Mouse (Mus musculus) kidney, adult 2 months (tissue): Measurements from ENCODE around the gene Zfp764. TPM values are rescaled to one million over a fixed set of nuclear protein-coding genes. Genes with fewer than 3 reads are reported as not detected.
A peak's percentile ranks its signal among the peaks of the same experiment; 100 is the strongest.
"Not testable (repeated sequence)": the region's sequence is repeated elsewhere in the genome, so short reads cannot be mapped to it uniquely, and the experiment has no call there.

Source experiments
- DNase-seq: peaks from one replicate; pipeline ENCODE4 v3.0.0; 2021
- H3K27ac ChIP-seq: fragments of 200-500 bp; 2 replicates; pipeline ENCODE4 v1.5.1; 2012; ENCODE audit warnings: low read depth, low read length, control low read depth, inconsistent platforms; ENCODE audit not compliant: insufficient read depth
- H3K27me3 ChIP-seq: fragments of 200-500 bp; replicated peaks from 2 replicates; pipeline ENCODE4 v1.6.1; 2012; ENCODE audit warnings: mild to moderate bottlenecking, moderate library complexity, low read length, inconsistent platforms; ENCODE audit not compliant: control insufficient read depth, insufficient read depth
- H3K36me3 ChIP-seq: fragments of 200-500 bp; 2 replicates; pipeline ENCODE4 v1.6.1; 2012; ENCODE audit warnings: mild to moderate bottlenecking, moderate library complexity, low read length, inconsistent platforms; ENCODE audit not compliant: control insufficient read depth, insufficient read depth
- H3K4me1 ChIP-seq: fragments of 200-500 bp; 2 replicates; pipeline ENCODE4 v1.6.1; 2011; ENCODE audit warnings: low read length; ENCODE audit not compliant: control insufficient read depth, insufficient read depth
- H3K4me3 ChIP-seq: fragments of 200-500 bp; 2 replicates; pipeline ENCODE4 v1.5.1; 2011; ENCODE audit warnings: mild to moderate bottlenecking, low read depth, low read length, control low read depth; ENCODE audit not compliant: insufficient read depth
- CTCF ChIP-seq: fragments of 200-500 bp; conservative IDR thresholded peaks from 2 replicates; pipeline ENCODE4 v1.5.1; 2011; ENCODE audit warnings: low read depth, mild to moderate bottlenecking, control low read depth, low read length, moderate library complexity, mixed read lengths; ENCODE audit not compliant: insufficient read depth, insufficient read length
- POLR2A ChIP-seq: fragments of 200-500 bp; IDR thresholded peaks from one replicate; pipeline ENCODE4 v1.6.1; 2011; ENCODE audit warnings: low read depth, low read length, control low read depth
- WGBS: fragments of 180-500 bp; shearing (Covaris S2); methylation state at CpG from one replicate; pipeline ENCODE4 v1.1.7; 2018; 5-methylcytosine and 5-hydroxymethylcytosine counted together
- polyA plus RNA-seq: library from polyadenylated mRNA; depleted of rRNA; stranded (reverse); fragments of >200 nt; gene quantifications from 2 replicates; pipeline ENCODE4 v1.2.3, GENCODE M21; 2012

Zfp764 gene
- polyA plus RNA-seq, 1 experiment = 6.2 TPM

- TF ChIP-seq CTCF (no peak), POLR2A (peak; percentile 53)
- H3K27ac ChIP-seq = peak within 1 kb of the TSS; percentile 37; the same call in 1 of the 2 replicates
- H3K4me1 ChIP-seq = no peaks in the 10 kb centered on the region
- peak; percentile 97 for DNase-seq
- peak within 1 kb of the TSS; percentile 83 for H3K4me3 ChIP-seq
- no peaks in the 10 kb centered on the region for H3K36me3 ChIP-seq
- H3K27me3 ChIP-seq = no peaks in the 10 kb centered on the region
- 13% methylated on average over 38 of the region's 38 CpGs for WGBS
Measured at GRCm38 (mm10) chr7:127386641-127387392, 19.8 kb downstream of the Zfp764 start, which contains the start of gene 9130019O22Rik. TSS of gene 9130019O22Rik (minus strand) at chr7:127387166.

GRCm38 (mm10) chr7:127385560-127385959 lies 21.1 kb downstream of the Zfp764 start:
- H3K27ac ChIP-seq, DNase-seq, H3K27me3 ChIP-seq, H3K4me3 ChIP-seq, H3K4me1 ChIP-seq, H3K36me3 ChIP-seq: not testable (repeated sequence)
- WGBS = 93% methylated on average over 4 of the region's 4 CpGs

GRCm38 (mm10) chr7:127378310-127378921 lies 28.2 kb downstream of the Zfp764 start:
- no peak for TF ChIP-seq CTCF
- TF ChIP-seq POLR2A = no peak
- no peak for DNase-seq
- H3K27ac ChIP-seq = no peak overlapping the region
- H3K4me3 ChIP-seq = no peak overlapping the region
- no peaks in the 10 kb centered on the region for H3K4me1 ChIP-seq
- no peaks in the 10 kb centered on the region for H3K36me3 ChIP-seq
- H3K27me3 ChIP-seq = no peaks in the 10 kb centered on the region
- WGBS = 80% methylated on average over 6 of the region's 6 CpGs

- H3K36me3 ChIP-seq, H3K27me3 ChIP-seq, H3K27ac ChIP-seq, H3K4me1 ChIP-seq: not testable (repeated sequence)
- DNase-seq = peak; percentile 98
- H3K4me3 ChIP-seq = peak within 1 kb of the TSS; percentile 64
- TF ChIP-seq POLR2A = peak; percentile 58
- TF ChIP-seq CTCF = peak; percentile 68
- WGBS = 1% methylated on average over 49 of the region's 49 CpGs
Measured at GRCm38 (mm10) chr7:127375271-127376245, 31.1 kb downstream of the Zfp764 start, which contains the start of gene Zfp747. TSS of gene Zfp747 (minus strand) at chr7:127376050.

- not testable (repeated sequence) for H3K27ac ChIP-seq, H3K27me3 ChIP-seq, H3K36me3 ChIP-seq, H3K4me1 ChIP-seq, H3K4me3 ChIP-seq
- peak; percentile 25 for DNase-seq
- 87% methylated on average over 3 of the region's 3 CpGs for WGBS
- peak; percentile 33; the same call in 1 of the 2 replicates for TF ChIP-seq CTCF
Measured at GRCm38 (mm10) chr7:127371870-127372269, 34.8 kb downstream of the Zfp764 start.

GRCm38 (mm10) chr7:127371213-127371612 lies 35.4 kb downstream of the Zfp764 start:
- H3K27ac ChIP-seq = no peak overlapping the region
- no peaks in the 10 kb centered on the region for H3K4me1 ChIP-seq
- no peak for DNase-seq
- no peak overlapping the region for H3K4me3 ChIP-seq
- H3K36me3 ChIP-seq = no peaks in the 10 kb centered on the region
- WGBS = 87% methylated on average over 2 of the region's 2 CpGs
- TF ChIP-seq CTCF = no peak
- TF ChIP-seq POLR2A = no peak
- no peaks in the 10 kb centered on the region for H3K27me3 ChIP-seq

- no peaks in the 10 kb centered on the region for H3K4me1 ChIP-seq
- no peak for DNase-seq
- no peaks in the 10 kb centered on the region for H3K36me3 ChIP-seq
- no peak for TF ChIP-seq CTCF
- no peak for TF ChIP-seq POLR2A
- no peaks in the 10 kb centered on the region for H3K27me3 ChIP-seq
- WGBS = 67% methylated on average over 3 of the region's 3 CpGs
- H3K4me3 ChIP-seq = no peak overlapping the region
- H3K27ac ChIP-seq = no peak overlapping the region
Measured at GRCm38 (mm10) chr7:127366249-127366648, 40.4 kb downstream of the Zfp764 start.
